Mouse (Mus musculus): ENCODE data around the gene Rgs10. TPM values are rescaled to one million over a fixed set of nuclear protein-coding genes. Genes with fewer than 3 reads are reported as not detected.
A peak's percentile ranks its signal among the peaks of the same experiment; 100 is the strongest.

Gene Rgs10
- polyA plus RNA-seq, 1 experiment from 2014 or later = 25.4 TPM

DNA sequence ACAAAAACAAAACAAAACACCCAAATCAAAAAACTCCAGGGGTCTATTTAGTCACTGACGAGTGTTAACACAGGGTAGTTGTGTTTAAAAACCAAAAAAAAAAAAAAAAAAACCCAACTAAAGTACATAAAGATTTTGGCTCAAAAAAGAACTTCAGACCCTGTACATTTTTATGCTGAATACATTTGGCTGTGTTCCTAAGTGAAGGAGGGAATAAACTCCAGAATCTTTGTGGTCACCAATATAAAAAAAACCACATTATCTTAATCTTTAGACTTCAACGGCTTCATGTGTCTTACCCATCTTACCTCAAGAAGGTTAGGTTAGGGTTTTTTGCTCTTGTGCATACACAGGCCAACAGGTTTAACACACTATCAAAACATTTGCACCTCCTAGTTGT, 22.0 kb upstream of the Rgs10 start:
- ATAC-seq = no peak
- no peak overlapping the region for H3K4me2 ChIP-seq (ENCODE audit: low read length)
- no peak overlapping the region for H3K27ac ChIP-seq (ENCODE audit: low read length)
- no peaks in the 10 kb centered on the region for H3K9me3 ChIP-seq (ENCODE audit: control insufficient read depth, low read length)
- H3K27me3 ChIP-seq (replicated peaks; ENCODE audit: control insufficient read depth, insufficient read depth, low read length) = no peaks in the 10 kb centered on the region
- H3K4me3 ChIP-seq (replicated peaks; ENCODE audit: low read length) = no peak overlapping the region
- peaks cover 10% of the 10 kb centered on the region for H3K36me3 ChIP-seq (ENCODE audit: control insufficient read depth, insufficient read depth)
- WGBS = 86% methylated on average over 2 of the region's 2 CpGs
- no peaks in the 10 kb centered on the region for H3K4me1 ChIP-seq (replicated peaks; ENCODE audit: control insufficient read depth, insufficient read depth, low read length)
- no peak overlapping the region for H3K9ac ChIP-seq (replicated peaks; ENCODE audit: low read depth, low read length)

DNA sequence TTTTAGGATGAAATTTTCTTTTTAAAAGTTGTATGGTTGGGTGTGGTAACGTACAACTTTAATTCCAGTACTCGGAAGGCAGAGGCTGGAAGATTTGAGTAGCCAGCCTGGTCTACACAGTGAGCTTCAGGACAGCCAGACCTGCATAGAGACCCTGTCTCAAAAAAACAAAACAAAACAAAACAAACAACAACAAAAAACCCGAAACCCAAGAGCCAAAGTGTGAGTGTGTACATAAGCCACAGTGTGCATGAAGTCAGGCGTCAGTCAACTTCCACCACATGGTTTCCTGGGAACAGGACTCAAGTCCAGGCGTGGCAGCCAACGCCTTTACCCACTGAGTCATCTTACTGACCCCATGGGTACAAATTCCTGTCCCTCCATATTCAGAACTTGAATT, 20.7 kb upstream of the Rgs10 start:
- Histone ChIP-seq H3K27ac (ENCODE audit: low read length) (no peak overlapping the region), H3K27me3 (replicated peaks; ENCODE audit: control insufficient read depth, insufficient read depth, low read length) (no peaks in the 10 kb centered on the region), H3K4me1 (replicated peaks; ENCODE audit: control insufficient read depth, insufficient read depth, low read length) (no peaks in the 10 kb centered on the region), H3K9ac (replicated peaks; ENCODE audit: low read depth, low read length) (no peak overlapping the region), H3K4me3 (replicated peaks; ENCODE audit: low read length) (no peak overlapping the region), H3K36me3 (ENCODE audit: control insufficient read depth, insufficient read depth) (peaks cover 4% of the 10 kb centered on the region; the same call in 1 of the 2 replicates), H3K9me3 (ENCODE audit: control insufficient read depth, low read length) (no peaks in the 10 kb centered on the region), H3K4me2 (ENCODE audit: low read length) (no peak overlapping the region)
- WGBS = 93% methylated on average over 6 of the region's 6 CpGs
- ATAC-seq = no peak

DNA sequence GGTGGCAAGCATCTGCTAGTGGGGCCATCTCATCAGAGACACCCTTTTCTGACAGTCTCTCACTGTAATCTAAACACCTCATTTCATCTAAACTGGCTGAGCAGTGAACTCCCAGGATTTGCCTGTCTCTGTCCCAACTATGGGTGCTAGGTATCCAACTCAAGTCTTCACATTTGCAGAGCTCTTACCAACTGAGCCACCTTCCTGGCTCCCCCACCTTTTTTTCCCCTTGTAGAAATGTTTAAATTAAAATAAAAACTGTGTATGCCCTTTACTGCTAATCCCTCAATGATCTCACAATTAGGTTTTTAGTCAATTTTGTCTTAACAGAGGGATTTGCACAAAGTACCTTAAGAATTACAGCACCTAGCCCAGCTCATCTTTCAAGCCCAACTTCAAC, 19.6 kb upstream of the Rgs10 start:
- no peak for ATAC-seq

DNA sequence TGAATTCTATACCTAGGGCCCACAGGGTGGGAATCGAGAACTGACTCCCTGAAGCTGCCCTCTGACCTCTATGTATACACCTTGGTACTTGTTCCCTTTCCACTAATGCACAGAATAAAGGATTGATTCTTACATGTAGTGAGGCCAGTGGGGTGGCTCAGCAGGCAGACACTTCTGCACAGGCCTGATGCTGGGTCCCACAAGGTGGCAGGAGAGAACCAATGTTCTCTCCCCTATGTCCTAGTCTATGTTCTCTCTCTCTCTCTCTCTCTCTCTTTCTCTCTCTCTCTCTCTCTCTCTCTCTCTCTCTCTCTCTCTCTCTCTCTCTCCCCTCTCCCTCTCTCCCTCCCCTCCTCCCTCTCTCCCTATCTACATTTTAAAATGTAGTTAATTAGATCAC, 14.7 kb upstream of the Rgs10 start:
- ATAC-seq = no peak; the same call in 1 of the 2 replicates
- H3K27ac ChIP-seq (ENCODE audit: low read length) = no peak overlapping the region
- H3K27me3 ChIP-seq (replicated peaks; ENCODE audit: control insufficient read depth, insufficient read depth, low read length) = no peaks in the 10 kb centered on the region
- H3K4me1 ChIP-seq (replicated peaks; ENCODE audit: control insufficient read depth, insufficient read depth, low read length) = no peaks in the 10 kb centered on the region
- H3K9ac ChIP-seq (replicated peaks; ENCODE audit: low read depth, low read length) = no peak overlapping the region
- H3K9me3 ChIP-seq (ENCODE audit: control insufficient read depth, low read length) = no peaks in the 10 kb centered on the region
- H3K36me3 ChIP-seq (ENCODE audit: control insufficient read depth, insufficient read depth) = no peaks in the 10 kb centered on the region
- H3K4me3 ChIP-seq (replicated peaks; ENCODE audit: low read length) = no peak overlapping the region
- no peak overlapping the region for H3K4me2 ChIP-seq (ENCODE audit: low read length)
- 58% methylated on average over 1 of the region's 1 CpGs for WGBS

More for the DNA sequence above, 19.6 kb upstream of the Rgs10 start:
- Histone ChIP-seq H3K4me3 (replicated peaks; ENCODE audit: low read length) (no peak overlapping the region), H3K9ac (replicated peaks; ENCODE audit: low read depth, low read length) (no peak overlapping the region), H3K36me3 (ENCODE audit: control insufficient read depth, insufficient read depth) (peaks cover 4% of the 10 kb centered on the region; the same call in 1 of the 2 replicates), H3K4me2 (ENCODE audit: low read length) (no peak overlapping the region), H3K27me3 (replicated peaks; ENCODE audit: control insufficient read depth, insufficient read depth, low read length) (no peaks in the 10 kb centered on the region), H3K9me3 (ENCODE audit: control insufficient read depth, low read length) (no peaks in the 10 kb centered on the region), H3K4me1 (replicated peaks; ENCODE audit: control insufficient read depth, insufficient read depth, low read length) (no peaks in the 10 kb centered on the region), H3K27ac (ENCODE audit: low read length) (no peak overlapping the region)

DNA sequence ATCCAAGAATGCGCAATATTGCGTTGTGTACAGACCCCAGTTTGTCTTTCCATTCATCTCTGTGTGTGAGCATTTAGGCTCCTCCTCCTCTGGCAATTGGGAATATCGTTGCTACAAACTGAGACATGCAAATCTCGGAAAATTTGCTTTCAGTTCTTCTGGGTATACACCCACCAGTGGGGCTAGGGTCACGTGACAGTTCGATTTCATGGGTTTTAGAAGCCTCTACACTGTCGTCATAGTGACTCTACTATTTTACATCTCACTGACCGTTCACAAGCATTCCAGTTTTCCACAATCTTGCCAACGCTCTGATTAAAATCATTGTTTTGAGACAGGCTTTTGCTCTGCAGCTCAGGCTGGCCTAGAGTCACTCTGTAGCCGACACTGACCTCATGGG, 14.0 kb upstream of the Rgs10 start:
- Histone ChIP-seq H3K4me2 (ENCODE audit: low read length) (no peak overlapping the region), H3K27ac (ENCODE audit: low read length) (no peak overlapping the region)
- ATAC-seq = no peak

DNA sequence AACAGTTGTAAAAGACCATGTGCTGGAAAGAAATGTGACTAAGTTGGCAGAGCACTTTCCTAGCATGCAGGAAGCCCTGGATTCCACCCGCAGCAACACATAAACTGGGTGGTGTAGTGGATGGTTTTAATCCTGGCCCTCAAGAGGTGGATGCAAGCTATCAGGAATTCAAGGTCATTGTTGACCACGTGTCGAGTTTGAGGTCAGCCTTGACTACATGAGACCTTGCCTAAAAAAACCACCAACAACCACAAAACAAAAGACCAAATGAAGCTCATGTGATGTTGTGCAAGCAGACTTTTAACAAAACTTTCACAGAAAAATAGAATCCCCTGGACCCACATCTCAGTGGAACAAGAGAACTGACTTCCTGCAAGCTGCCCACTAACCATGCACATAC, 3.9 kb upstream of the Rgs10 start:
- Histone ChIP-seq H3K27me3 (replicated peaks; ENCODE audit: control insufficient read depth, insufficient read depth, low read length) (peaks cover 26% of the 10 kb centered on the region), H3K4me1 (replicated peaks; ENCODE audit: control insufficient read depth, insufficient read depth, low read length) (peaks cover 10% of the 10 kb centered on the region), H3K9ac (replicated peaks; ENCODE audit: low read depth, low read length) (no peak overlapping the region), H3K36me3 (ENCODE audit: control insufficient read depth, insufficient read depth) (no peaks in the 10 kb centered on the region), H3K9me3 (ENCODE audit: control insufficient read depth, low read length) (no peaks in the 10 kb centered on the region), H3K4me2 (ENCODE audit: low read length) (no peak overlapping the region), H3K27ac (ENCODE audit: low read length) (no peak overlapping the region), H3K4me3 (replicated peaks; ENCODE audit: low read length) (no peak overlapping the region)
- whole genome bisulfite sequencing = 87% methylated on average over 3 of the region's 3 CpGs
- ATAC-seq = no peak

More for the DNA sequence above, 14.0 kb upstream of the Rgs10 start:
- H3K9ac ChIP-seq (replicated peaks; ENCODE audit: low read depth, low read length) = no peak overlapping the region
- 63% methylated on average over 10 of the region's 10 CpGs for WGBS
- H3K4me1 ChIP-seq (replicated peaks; ENCODE audit: control insufficient read depth, insufficient read depth, low read length) = no peaks in the 10 kb centered on the region
- H3K4me3 ChIP-seq (replicated peaks; ENCODE audit: low read length) = no peak overlapping the region
- H3K36me3 ChIP-seq (ENCODE audit: control insufficient read depth, insufficient read depth) = no peaks in the 10 kb centered on the region
- H3K27me3 ChIP-seq (replicated peaks; ENCODE audit: control insufficient read depth, insufficient read depth, low read length) = no peaks in the 10 kb centered on the region
- H3K9me3 ChIP-seq (ENCODE audit: control insufficient read depth, low read length) = no peaks in the 10 kb centered on the region

DNA sequence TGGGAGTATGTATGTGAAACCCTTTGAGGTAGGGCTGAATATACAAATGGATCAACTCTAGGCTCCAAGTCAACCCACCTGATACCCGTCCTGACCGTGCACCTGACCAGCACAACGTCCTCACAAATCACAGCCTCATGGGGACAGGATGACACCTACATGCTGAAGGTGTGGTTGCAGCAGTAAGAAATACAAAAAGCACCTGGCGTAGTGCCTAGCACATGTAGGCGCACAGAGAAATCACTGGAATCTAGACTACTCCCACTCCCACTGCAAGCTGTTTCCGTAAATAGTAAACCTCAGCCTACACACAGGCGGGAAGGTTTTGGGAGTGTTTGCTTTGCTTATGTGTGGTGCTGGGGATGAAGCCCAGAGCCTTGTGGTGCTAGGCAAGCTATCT, 3.1 kb upstream of the Rgs10 start:
- WGBS = 88% methylated on average over 7 of the region's 7 CpGs
- H3K9ac ChIP-seq (replicated peaks; ENCODE audit: low read depth, low read length) = no peak overlapping the region
- H3K9me3 ChIP-seq (ENCODE audit: control insufficient read depth, low read length) = no peaks in the 10 kb centered on the region
- H3K27me3 ChIP-seq (replicated peaks; ENCODE audit: control insufficient read depth, insufficient read depth, low read length) = peaks cover 34% of the 10 kb centered on the region
- no peak overlapping the region for H3K4me2 ChIP-seq (ENCODE audit: low read length)
- H3K36me3 ChIP-seq (ENCODE audit: control insufficient read depth, insufficient read depth) = no peaks in the 10 kb centered on the region
- ATAC-seq = no peak
- H3K4me3 ChIP-seq (replicated peaks; ENCODE audit: low read length) = no peak overlapping the region
- no peak overlapping the region for H3K27ac ChIP-seq (ENCODE audit: low read length)
- peaks cover 15% of the 10 kb centered on the region for H3K4me1 ChIP-seq (replicated peaks; ENCODE audit: control insufficient read depth, insufficient read depth, low read length)

DNA sequence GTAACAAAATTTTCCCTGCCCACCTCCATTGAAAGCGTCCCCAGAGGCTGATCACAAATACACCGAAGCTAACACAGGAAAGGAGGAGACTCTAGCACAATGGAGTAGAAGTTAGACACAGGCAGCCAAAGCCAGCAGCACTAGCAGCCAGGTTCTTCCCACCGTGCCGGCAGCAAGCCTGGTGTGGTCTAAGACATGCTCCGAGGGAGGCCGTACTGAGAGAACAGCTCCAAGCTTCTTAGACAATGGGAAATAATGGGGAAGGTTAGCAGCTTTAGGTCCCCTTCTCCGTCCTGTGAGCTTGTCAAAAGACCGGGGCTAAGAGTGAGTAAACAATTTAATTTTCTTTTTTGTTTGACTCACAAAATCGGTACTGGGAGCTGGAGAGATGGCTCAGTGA, 1.1 kb upstream of the Rgs10 start:
- ATAC-seq = no peak
- Histone ChIP-seq H3K36me3 (ENCODE audit: control insufficient read depth, insufficient read depth) (no peaks in the 10 kb centered on the region), H3K27me3 (replicated peaks; ENCODE audit: control insufficient read depth, insufficient read depth, low read length) (peaks cover 48% of the 10 kb centered on the region), H3K4me3 (replicated peaks; ENCODE audit: low read length) (no peak overlapping the region), H3K9me3 (ENCODE audit: control insufficient read depth, low read length) (no peaks in the 10 kb centered on the region), H3K9ac (replicated peaks; ENCODE audit: low read depth, low read length) (no peak overlapping the region), H3K27ac (ENCODE audit: low read length) (no peak overlapping the region), H3K4me1 (replicated peaks; ENCODE audit: control insufficient read depth, insufficient read depth, low read length) (peaks cover 15% of the 10 kb centered on the region), H3K4me2 (ENCODE audit: low read length) (no peak overlapping the region)
- WGBS = 1% methylated on average over 9 of the region's 9 CpGs

DNA sequence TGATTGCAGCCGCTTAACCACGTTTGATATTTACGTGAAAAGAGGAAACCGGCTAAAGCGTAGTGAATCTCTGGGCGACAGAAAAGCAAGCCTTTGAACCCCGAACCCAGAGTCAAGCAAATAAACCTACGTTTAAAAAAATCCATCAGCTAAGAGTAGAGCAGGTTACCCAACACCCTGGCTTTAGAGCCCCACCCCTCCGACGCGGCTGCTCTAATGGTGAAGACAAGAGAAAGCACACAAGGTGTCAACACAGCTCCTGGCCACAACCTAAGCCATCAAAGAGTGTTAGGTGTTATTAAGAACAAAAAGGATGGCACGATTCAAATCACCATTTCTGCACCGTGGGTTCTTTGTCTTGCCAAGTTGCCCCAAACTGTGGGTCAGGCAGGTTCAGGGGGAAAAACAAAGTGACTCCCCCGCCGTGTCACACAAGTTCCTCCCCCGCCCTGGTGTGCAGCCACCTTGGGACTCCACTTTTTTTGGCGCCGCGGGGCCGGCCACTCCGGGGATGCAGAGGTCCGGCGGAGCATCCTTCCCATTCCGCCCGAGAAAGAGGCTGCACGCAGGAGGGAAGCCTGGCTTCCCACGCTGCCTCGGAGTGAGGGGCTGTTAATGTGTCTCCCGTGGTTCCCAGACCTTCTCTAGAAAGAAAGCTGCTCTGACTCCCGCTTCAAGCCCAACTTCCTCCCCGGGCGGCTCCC, 1.2 kb downstream of the Rgs10 start:
- Histone ChIP-seq H3K36me3 (ENCODE audit: control insufficient read depth, insufficient read depth) (no peaks in the 10 kb centered on the region), H3K9ac (replicated peaks; ENCODE audit: low read depth, low read length) (peak overlapping the region; percentile 69), H3K4me2 (ENCODE audit: low read length) (peak overlapping the region; percentile 96), H3K9me3 (ENCODE audit: control insufficient read depth, low read length) (no peaks in the 10 kb centered on the region), H3K4me1 (replicated peaks; ENCODE audit: control insufficient read depth, insufficient read depth, low read length) (peaks cover 15% of the 10 kb centered on the region), H3K27me3 (replicated peaks; ENCODE audit: control insufficient read depth, insufficient read depth, low read length) (peaks cover 48% of the 10 kb centered on the region), H3K4me3 (replicated peaks; ENCODE audit: low read length) (peak overlapping the region; percentile 76), H3K27ac (ENCODE audit: low read length) (no peak overlapping the region)
- WGBS = 3% methylated on average over 32 of the region's 32 CpGs
- ATAC-seq = peak; percentile 32; the same call in 1 of the 2 replicates

DNA sequence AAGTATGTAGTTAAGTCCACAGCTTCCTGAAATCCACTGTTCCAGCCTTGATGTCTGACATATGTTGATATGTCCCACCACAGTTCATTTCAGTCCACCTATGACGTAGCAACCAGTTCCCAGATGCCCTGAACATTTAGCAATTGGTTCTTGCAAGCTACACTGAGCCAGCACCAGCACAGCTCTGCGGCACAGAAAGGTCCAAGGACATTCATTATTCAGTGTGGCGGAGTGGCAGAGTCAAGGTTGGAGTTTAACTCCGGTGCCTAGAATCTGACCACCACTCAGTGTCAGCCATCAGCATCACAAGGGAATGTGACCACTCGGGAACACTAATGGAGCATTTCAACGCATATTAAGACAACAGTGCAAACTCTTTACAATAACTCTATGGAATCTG, 1.9 kb downstream of the Rgs10 start:
- Histone ChIP-seq H3K4me2 (ENCODE audit: low read length) (no peak overlapping the region), H3K9ac (replicated peaks; ENCODE audit: low read depth, low read length) (no peak overlapping the region), H3K4me3 (replicated peaks; ENCODE audit: low read length) (peak overlapping the region; percentile 76), H3K36me3 (ENCODE audit: control insufficient read depth, insufficient read depth) (no peaks in the 10 kb centered on the region), H3K27me3 (replicated peaks; ENCODE audit: control insufficient read depth, insufficient read depth, low read length) (peaks cover 44% of the 10 kb centered on the region), H3K9me3 (ENCODE audit: control insufficient read depth, low read length) (no peaks in the 10 kb centered on the region), H3K4me1 (replicated peaks; ENCODE audit: control insufficient read depth, insufficient read depth, low read length) (peaks cover 15% of the 10 kb centered on the region), H3K27ac (ENCODE audit: low read length) (no peak overlapping the region)
- WGBS = 61% methylated on average over 6 of the region's 6 CpGs
- ATAC-seq = no peak

Measured in forebrain, embryonic 16.5 days (tissue).